In the genomic region with DNA sequence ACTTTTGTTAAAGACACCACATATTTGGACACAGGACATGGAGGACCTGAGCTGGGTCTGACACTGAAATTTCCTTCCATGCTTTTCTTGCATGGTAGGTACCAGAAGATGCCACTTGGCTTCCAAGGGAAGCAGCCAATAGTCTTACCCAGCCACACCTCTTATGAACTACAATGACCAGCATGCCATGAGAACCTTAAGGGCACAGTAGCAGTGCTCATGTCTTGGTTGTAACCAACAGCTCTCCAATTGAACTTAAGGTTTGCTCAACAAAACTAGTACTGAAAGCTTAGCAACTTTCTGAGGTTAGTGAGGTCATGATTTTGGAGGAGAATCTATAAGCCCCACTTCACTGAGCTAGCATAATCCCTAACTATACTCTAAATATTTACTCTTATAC, we compare ENCODE assay signal across 2 mouse cellular contexts.
A peak's percentile ranks its signal among the peaks of the same experiment; 100 is the strongest.
TF ChIP-seq lines count a peak whose summit lies in the region.

No protein-coding gene starts in this region.

TF ChIP-seq in CH12.LX, 34 proteins besides CTCF, POLR2A, EP300 and RAD21:
- TF ChIP-seq MAZ (IDR thresholded peaks at IDR 0.05; ENCODE audit: low read depth, low read length) (no peak), HCFC1 (IDR thresholded peaks at IDR 0.05; ENCODE audit: low read depth, low read length) (peak; percentile 64)
TF ChIP-seq in CH12.LX: peak in this region for 1.

TF ChIP-seq in MEL, 35 proteins besides CTCF, POLR2A, EP300 and RAD21:
- no peak for TF ChIP-seq TAL1 (IDR thresholded peaks at IDR 0.05; ENCODE audit: low read length)
- TF ChIP-seq SMC3 (IDR thresholded peaks at IDR 0.05; ENCODE audit: low read depth, low read length): no peak
- TF ChIP-seq HCFC1 (IDR thresholded peaks at IDR 0.05; ENCODE audit: low read depth, low read length): peak; percentile 64
- no peak for TF ChIP-seq USF2 (IDR thresholded peaks at IDR 0.05; ENCODE audit: borderline replicate concordance in 1 of 2, insufficient read depth in 1 of 2, low read depth in 1 of 2, low read length in 2 of 2)
